Mouse (Mus musculus): ENCODE data around the gene Fdxr. TPM values are rescaled to one million over a fixed set of nuclear protein-coding genes. Genes with fewer than 3 reads are reported as not detected.

The Fdxr gene
- polyA plus RNA-seq, 2 experiments from 2014 or later, result 18.4 to 26.6 TPM

Other genes starting within 250 kb of the Fdxr start
- gene Cd300ld5, start 239.3 kb downstream of the Fdxr start, polyA plus RNA-seq (2017; shearing (Covaris generic)), result not detected
- gene Cd300ld3, start 228.6 kb downstream of the Fdxr start, polyA plus RNA-seq (2017; shearing (Covaris generic)), result not detected
- gene Cd300e, start 214.9 kb downstream of the Fdxr start, polyA plus RNA-seq (2017; shearing (Covaris generic)), result not detected
- 100 to 1,000 TPM; 149 to 158 TPM for gene Rab37, start 185.6 kb downstream of the Fdxr start, polyA plus RNA-seq (2017; shearing (Covaris generic))
- gene Cd300lf, start 143.1 kb downstream of the Fdxr start, polyA plus RNA-seq (2017; shearing (Covaris generic)), result 1 to 10 TPM in 1 of 2 experiments, under 1 TPM in 1; 0.37 to 1.5 TPM
- 100 to 1,000 TPM; 166 to 228 TPM for gene Slc9a3r1, start 113.7 kb downstream of the Fdxr start, polyA plus RNA-seq (2017; shearing (Covaris generic))
- 10 to 100 TPM in 1 of 2 experiments, 1 to 10 TPM in 1; 9.3 to 11.9 TPM for gene Tmem104, start 89.6 kb downstream of the Fdxr start, polyA plus RNA-seq (2017; shearing (Covaris generic))
- 10 to 100 TPM; 14.0 to 14.6 TPM for gene Nat9, start 89.2 kb downstream of the Fdxr start, polyA plus RNA-seq (2017; shearing (Covaris generic))
- gene Grin2c, start 9.8 kb downstream of the Fdxr start, polyA plus RNA-seq (2017; shearing (Covaris generic)), result not detected
- under 1 TPM; 0.56 to 0.57 TPM for gene Fads6, start 20.6 kb upstream of the Fdxr start, polyA plus RNA-seq (2017; shearing (Covaris generic))
- gene Otop2, start 30.1 kb upstream of the Fdxr start, polyA plus RNA-seq (2017; shearing (Covaris generic)), result not detected
- gene Ush1g, start 45.0 kb upstream of the Fdxr start, polyA plus RNA-seq (2017; shearing (Covaris generic)), result not detected
- gene Otop3, start 57.7 kb upstream of the Fdxr start, polyA plus RNA-seq (2017; shearing (Covaris generic)), result under 1 TPM in 1 of 2 experiments, not detected in 1; 0.13 TPM
- 1 to 10 TPM; 2.6 to 3.2 TPM for gene Hid1, start 90.7 kb upstream of the Fdxr start, polyA plus RNA-seq (2017; shearing (Covaris generic))
- gene Cdr2l, start 104.9 kb upstream of the Fdxr start, polyA plus RNA-seq (2017; shearing (Covaris generic)), result under 1 TPM in 1 of 2 experiments, not detected in 1; 0.12 TPM
- gene Mrpl58, start 126.7 kb upstream of the Fdxr start, polyA plus RNA-seq (2017; shearing (Covaris generic)), result 100 to 1,000 TPM; 206 to 214 TPM
- gene Atp5h, start 142.9 kb upstream of the Fdxr start, polyA plus RNA-seq (2017; shearing (Covaris generic)), result 100 to 1,000 TPM; 705 to 855 TPM
- 10 to 100 TPM in 1 of 2 experiments, 1 to 10 TPM in 1; 6.9 to 12.2 TPM for gene Kctd2, start 143.1 kb upstream of the Fdxr start, polyA plus RNA-seq (2017; shearing (Covaris generic))
- not detected for gene Trim80, start 163.5 kb upstream of the Fdxr start, polyA plus RNA-seq (2017; shearing (Covaris generic))
- gene Slc16a5, start 185.4 kb upstream of the Fdxr start, polyA plus RNA-seq (2017; shearing (Covaris generic)), result 1 to 10 TPM; 2.9 to 3.1 TPM
- gene Armc7, start 198.6 kb upstream of the Fdxr start, polyA plus RNA-seq (2017; shearing (Covaris generic)), result 10 to 100 TPM; 49.9 to 59.3 TPM
- 100 to 1,000 TPM; 287 to 293 TPM for gene Nt5c, start 214.8 kb upstream of the Fdxr start, polyA plus RNA-seq (2017; shearing (Covaris generic))
- 100 to 1,000 TPM; 506 to 510 TPM for gene Jpt1, start 237.3 kb upstream of the Fdxr start, polyA plus RNA-seq (2017; shearing (Covaris generic))